8 mouse cellular contexts compared by ENCODE assay signal in genomic region chr5:29293194-29293593, GRCm38 (mm10).
DNase-seq lines count a peak whose midpoint lies in the region; ATAC-seq lines count a peak whose summit lies in the region.

No protein-coding gene starts in this region.

- DNase-seq in liver = peak; percentile 59
- DNase-seq in T-cell, adult 2 months (ENCODE audit: low spot score) = peak; percentile 30
- peak; percentile 68 to 75 for DNase-seq in cerebellum, postnatal 4 days (ENCODE audit: low spot score in 2 of 2)
- DNase-seq in heart, postnatal 14 days = peak; percentile 58 to 71
- DNase-seq in left cerebral cortex, postnatal 14 days (ENCODE audit: low spot score in 2 of 2) = peak; percentile 63 to 78
- DNase-seq in retina, adult 2 months (ENCODE audit: low read depth, low spot score) = peak; percentile 18
- peak; percentile 80 for DNase-seq in thymus, postnatal 4 days

- no peaks in the 10 kb centered on the region for H3K27me3 ChIP-seq in liver, embryonic 12.5 days (replicated peaks)

- 16% methylated on average over 2 of the region's 2 CpGs for WGBS in liver, embryonic 12.5 days (ENCODE audit: insufficient replicate concordance)

- no peaks in the 10 kb centered on the region for H3K4me1 ChIP-seq in liver, embryonic 12.5 days

- no peak overlapping the region for H3K4me2 ChIP-seq in liver, embryonic 12.5 days

- no peak for ATAC-seq in liver, embryonic 12.5 days

- intact Hi-C loops in heart, postnatal 14 days (cut with DNase I) = loop anchor here (5.0 kb wide), 1 partner anchor 841 kb away; no protein-coding TSS in a partner anchor
- intact Hi-C loops in left cerebral cortex, postnatal 14 days (cut with DNase I) = loop anchor here (5.0 kb wide), 1 partner anchor 841 kb away; no protein-coding TSS in a partner anchor

- H3K9ac ChIP-seq in liver, embryonic 12.5 days = no peak overlapping the region

- H3K4me3 ChIP-seq in liver, embryonic 12.5 days = no peak overlapping the region

- no peak overlapping the region for H3K27ac ChIP-seq in liver, embryonic 12.5 days

- H3K36me3 ChIP-seq in liver, embryonic 12.5 days = no peaks in the 10 kb centered on the region

- no peaks in the 10 kb centered on the region for H3K9me3 ChIP-seq in liver, embryonic 12.5 days (replicated peaks)

Comparison
In these comparisons a context has a peak if more than half of its experiments do, and no peak if none do; other contexts are left out.
1. DNase-seq: peak in every context shown above with its lines; median percentile 80 in thymus, postnatal 4 days; 72 in cerebellum, postnatal 4 days; 70 in left cerebral cortex, postnatal 14 days; 64 in heart, postnatal 14 days; 59 in liver; 30 in T-cell, adult 2 months; 18 in retina, adult 2 months.